Mouse (Mus musculus) frontal cortex, postnatal 36 days (tissue): ENCODE data around the gene Nat14.
"Not testable (repeated sequence)": the region's sequence is repeated elsewhere in the genome, so short reads cannot be mapped to it uniquely, and the experiment has no call there.

Experiments used
- DNase-seq, 2 experiments: peaks; one replicate each; pipeline ENCODE4 v3.0.0; 2022; ENCODE audit warnings: low spot score in 2 of 2

The Nat14 gene

DNA sequence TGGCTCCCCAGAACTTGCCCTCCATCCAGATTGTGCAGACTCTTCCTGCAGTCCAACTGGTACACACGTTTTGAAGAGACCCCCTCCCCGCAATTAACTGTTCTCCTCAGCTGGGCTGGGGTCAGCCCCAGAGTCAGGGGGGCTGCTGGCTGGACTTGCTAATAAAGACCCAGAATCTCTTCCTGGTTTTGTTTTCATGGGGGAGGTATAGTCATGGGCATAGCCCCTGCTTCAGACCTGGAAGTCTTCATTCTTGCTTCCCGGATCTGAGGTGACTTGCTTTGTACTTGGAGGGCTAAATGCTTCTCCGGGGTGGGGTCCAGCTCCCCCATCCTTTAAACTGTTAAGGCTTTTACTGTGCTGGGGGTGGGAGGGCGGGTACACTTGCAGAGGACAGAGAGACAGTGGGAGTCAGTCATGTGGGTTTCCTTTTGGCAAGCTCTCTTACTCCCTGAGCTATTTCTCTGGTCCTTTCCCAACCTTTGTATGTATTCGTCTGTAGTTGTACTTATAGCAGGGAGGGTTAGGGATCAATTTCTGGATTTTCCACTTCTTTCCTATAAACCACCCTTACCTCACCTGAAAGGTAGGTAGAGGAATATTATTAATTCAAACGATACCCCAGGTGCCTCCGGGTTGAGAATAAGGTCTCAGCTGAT, at the start of gene Nat14:
TSS of gene Nat14 (plus strand) at position 205 of the 659 bp plus-strand sequence.
- no peak for DNase-seq

DNA sequence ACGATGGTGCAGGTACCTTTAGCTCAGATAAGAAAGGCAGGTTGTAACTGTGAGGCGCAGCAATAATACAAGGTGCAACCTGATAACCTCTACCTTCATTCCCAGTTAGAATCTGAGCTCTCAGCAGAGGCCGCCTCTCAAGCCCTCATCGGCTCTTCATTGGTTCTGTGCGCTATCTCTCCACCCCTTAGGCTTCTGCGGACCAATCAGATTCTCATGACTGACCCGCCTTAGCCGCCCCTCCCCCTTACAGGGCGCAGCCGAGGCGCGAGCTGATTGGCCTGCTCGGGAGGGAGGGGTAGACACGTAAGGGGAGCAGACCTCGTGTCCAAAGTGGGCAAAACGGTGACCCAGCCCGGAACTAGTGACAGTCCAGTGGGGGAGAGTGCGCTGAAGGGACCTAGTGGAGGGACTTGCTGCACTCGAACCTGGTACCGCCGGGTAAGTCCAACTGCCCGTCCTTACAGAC, 45.0 kb upstream of the Nat14 start, which contains the start of gene Isoc2a:
TSS of gene Isoc2a (plus strand) at position 401 of the 469 bp plus-strand sequence.
- DNase-seq = peak; percentile 79 to 86

DNA sequence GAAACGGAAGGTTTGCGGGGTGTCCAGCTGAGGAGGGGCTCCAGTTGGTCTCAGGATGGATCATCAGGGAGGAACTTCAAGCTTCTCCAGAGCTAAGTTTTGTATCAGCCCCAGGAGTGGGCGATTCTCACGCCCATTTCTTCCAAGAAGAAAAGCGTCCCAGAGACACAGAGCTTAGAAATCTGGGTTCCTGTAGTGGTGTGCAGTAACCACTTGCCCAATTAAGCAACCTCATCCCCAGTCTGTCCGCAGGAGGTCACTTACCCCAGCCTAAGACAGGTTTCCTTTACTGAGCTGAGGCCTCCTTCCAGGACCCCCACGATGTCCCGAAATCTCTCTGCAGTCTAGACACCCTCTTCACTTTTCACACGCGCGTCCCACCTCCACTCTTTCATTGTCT, 44.6 kb upstream of the Nat14 start:
- no peak for DNase-seq

DNA sequence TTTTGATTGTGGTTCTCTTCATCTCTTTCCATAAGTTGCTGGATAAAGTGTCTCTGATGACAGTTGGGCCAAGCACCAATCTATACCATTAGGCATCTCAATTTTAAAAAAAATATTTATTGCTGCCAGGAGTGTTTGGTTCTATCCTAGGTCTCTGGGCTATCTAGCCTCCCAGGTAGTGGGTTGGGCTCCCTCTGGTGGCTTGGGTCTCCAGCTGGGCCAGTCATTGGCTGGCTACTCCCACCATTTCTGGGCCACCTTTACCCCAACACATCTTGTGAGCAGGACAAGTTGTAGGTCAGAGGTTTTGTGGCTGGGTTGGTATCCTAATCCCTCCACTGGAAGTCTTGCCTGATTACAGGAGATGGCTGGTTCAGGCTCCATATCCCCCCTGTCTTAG, 43.6 kb upstream of the Nat14 start:
- DNase-seq = no peak

DNA sequence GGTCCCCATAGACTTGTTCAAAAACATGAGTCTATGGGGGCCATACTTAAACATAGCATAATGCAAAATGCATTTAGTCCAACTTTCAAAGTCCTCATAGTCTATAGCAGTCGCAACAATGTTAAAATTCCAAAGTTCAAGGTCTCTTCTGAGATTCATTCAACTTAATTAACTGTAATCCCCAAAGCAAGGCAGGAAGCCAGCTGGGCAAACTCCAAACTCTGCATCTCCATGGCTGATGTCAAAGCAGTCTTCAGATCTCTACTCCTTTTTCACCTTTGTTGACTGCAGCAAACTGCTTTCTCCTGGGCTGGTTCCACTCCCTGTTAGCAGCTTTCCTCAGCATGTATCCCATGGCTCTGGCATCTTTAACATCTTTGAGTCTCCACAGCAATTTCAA, 42.8 kb upstream of the Nat14 start:
- not testable (repeated sequence) for DNase-seq

DNA sequence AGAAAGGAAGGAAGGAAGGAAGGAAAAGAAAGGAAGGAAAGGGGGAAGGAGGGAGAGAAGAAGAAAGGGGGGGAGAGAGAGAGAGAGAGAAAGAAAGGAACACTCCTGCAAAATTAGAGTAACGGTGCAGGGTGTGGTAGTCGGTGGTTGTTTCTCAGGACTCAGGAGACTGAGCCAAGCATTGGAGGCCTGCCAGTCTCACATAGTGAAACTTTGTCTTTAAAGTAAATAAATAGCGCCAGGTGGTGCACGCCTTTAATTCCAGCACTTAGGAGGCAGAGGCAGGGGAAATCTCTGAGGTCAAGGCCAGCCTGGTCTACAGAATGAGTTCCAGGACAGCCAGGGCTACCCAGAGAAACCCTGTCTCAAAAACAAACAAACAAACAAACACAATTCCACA, 35.1 kb upstream of the Nat14 start:
- DNase-seq = no peak

DNA sequence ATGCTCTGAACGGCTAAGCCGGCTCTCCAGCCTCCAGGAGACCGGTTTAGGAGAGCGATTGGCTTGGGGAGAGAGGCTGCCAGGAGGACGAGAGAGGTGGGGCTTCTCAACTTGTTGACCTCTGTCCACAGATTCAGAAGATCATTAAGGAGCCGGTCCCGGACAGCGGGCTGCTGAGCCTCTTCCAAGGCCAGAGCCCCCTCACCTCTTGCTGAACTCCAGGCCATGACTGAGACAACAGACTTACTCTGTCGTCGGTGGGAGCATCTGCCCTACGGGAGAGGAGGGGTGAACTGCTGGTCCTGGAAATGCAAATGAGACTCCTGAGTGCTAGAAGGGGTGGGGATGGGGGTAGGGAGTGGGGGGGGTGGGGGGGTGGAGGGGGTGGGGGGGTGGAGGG, 26.6 kb upstream of the Nat14 start:
- DNase-seq = no peak

DNA sequence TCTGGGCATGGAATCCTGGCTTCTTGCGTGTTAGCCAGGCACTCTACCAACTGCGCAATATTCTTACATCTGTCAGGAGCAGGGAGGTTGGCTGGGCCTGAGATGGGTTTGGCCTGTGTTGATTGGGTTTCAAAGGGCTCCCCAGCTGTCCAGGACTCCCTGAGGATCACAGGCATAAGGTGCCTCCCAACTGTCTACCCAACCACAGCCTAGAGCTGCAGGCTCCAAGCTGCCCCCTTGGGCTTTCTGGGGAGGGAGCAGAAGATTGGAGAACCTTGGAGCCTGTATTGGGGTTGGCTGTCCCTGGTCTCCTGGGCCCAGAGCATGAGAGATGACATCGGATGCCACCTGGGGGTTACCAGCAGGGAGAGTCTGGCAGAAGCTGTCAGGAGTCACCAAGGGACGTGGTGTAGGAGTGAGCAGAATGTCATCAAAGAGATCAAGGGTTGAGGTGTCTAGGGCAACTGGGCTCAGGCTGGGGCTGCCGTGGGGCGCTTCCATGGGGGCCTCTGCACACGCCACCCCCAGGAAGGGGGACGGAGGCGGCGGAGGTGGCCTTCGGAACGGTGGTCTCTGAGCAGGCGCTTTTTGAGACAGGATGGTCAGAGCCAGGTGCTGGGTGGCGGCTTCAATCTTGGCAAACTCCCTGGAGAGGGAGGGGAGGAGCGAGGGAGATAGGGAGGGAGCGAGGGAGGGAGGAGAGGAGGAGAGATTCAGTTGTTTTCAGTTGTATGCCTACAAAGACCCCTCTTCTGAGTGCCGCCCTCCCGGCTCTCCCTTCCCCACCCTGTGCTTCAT, 22.8 kb upstream of the Nat14 start:
- DNase-seq = no peak

DNA sequence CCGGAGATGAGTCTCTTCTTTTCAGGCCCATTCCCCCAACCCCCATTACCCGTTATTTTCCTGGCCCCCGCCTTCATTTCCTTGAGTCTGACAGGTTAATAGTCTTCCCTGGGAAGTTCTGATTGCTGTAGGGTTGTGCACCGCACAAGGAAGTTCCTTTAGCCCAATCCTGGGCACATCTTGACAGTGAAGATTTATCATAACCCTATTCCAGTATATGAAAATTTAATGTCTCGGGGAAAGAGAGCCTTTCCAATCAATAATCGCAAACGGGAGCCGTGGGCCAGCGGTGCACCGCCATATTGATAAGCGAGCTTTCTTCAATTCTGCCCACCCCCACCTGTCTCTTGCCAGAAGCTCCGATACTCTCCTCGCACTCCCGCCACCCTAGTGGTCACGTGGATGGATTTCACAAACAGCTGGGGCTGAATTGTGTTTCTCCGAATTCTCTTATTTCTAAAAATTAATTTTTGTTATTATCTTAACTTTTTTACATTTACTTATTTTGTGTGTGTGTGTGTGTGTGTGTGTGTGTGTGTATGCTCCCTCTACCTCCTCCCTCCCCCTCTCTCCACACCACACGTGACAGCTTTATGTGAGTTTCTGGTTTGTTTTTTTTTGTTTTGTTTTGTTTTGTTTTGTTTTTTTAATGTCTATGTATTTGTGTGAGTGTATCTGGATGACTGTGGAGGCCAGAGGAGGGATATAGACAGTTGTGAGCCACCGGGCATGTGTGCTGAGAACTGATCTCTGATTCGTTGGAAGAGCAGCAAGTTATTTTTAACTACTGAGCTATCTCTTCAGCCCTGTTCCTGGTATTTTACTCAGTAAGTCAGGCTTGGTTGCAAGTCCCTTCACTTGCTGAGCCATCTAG, 21.9 kb upstream of the Nat14 start:
- no peak for DNase-seq

DNA sequence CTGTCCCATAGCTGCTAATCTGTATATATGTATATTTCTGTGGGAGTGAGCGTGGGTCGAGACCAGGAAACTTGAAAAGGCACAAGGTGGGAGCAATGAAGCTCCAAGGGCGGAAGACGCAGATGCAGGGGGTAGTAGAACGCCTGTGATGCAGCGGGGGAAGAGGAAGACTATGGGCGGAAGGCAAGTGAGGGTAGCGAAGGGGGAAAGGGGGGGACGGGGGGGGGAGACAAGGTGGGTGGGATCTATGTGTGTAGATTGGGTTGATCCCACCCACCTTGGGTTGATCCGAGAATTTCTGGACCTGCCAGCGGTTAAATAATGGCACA, 21.3 kb upstream of the Nat14 start:
- DNase-seq = no peak

DNA sequence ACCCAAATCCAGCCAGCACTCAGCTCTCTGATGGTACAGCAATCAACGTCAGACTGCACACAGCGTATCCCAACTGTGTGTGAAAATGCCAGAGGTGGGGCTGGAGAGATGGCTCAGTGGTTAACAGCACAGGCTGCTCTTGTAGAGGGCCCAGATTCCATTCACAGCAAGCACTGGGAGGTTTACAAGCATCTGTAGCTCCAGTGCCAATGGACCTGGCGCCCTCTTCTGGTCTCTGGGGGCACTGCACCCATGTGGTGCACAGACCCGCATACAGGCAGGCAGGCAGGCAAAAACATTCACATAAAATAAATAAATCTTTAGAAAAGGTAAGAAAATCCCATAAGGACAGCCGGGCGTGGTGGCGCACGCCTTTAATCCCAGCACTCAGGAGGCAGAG, 20.7 kb upstream of the Nat14 start:
- no peak for DNase-seq

DNA sequence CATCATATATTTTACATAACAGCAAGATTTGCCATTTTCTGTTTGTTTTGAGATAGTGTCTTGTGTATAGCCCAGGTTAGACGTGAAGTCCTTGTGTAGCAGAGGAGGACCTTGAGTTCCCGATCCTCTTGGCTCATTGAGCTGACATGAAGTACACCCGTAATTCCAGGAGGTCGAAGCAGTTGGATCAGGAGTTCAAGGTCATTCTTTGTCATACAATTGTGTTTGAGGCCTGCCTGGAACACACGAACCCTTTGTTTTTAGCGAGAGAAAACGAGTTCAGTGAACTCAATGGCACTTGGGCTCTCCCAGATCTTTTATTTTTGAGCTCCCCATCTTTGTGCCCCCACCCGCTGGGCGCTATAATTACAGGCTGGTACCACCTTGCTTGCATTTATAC, 19.4 kb upstream of the Nat14 start:
- no peak for DNase-seq

DNA sequence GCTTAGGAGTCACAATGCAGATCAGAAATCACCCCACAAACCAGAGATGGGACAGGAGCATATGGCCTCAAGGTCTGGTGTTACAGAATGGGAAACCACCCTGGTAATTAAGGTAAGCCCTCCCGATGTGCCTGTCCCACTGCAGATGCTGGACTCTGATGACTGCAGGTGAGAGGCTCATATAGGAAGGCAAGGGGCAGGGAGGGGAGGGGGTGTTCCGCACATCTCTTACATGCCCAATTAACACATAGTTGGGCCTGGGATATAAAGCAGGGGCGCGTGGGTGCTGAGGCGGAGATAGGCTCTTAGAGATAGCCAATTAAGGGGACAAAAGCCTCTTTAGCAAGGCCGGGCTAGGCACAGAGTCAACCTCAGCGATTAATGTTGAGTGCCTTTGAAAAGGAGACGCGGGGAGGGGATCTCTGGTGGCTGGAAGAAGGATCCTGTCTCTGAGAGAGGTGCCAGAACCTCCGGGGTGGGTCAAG, 15.3 kb upstream of the Nat14 start, which contains the start of gene Gm36210:
TSS of gene Gm36210 (minus strand) at position 51 of the 485 bp plus-strand sequence.
- no peak for DNase-seq

DNA sequence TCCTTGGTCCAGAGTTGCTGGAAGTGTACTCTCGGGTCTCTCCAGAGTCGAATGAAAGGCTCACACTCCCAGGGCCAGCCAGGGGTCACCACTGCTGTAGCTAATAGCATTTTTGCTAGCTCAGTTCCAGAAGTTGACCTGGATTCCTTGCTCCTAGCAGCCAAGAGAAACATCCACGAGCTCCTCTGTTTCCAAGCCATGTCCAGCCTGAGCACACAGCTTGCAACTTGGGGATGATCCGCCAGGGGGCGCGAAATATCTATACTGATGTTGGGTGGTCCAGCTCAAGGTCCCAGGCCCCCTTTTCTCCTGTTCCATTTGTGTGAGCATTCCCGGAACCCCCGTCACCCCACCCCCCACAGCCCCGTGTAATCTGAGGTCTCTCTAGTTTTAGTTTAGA, 10.3 kb upstream of the Nat14 start:
- DNase-seq = peak in 1 of 2 experiments; percentile 45

DNA sequence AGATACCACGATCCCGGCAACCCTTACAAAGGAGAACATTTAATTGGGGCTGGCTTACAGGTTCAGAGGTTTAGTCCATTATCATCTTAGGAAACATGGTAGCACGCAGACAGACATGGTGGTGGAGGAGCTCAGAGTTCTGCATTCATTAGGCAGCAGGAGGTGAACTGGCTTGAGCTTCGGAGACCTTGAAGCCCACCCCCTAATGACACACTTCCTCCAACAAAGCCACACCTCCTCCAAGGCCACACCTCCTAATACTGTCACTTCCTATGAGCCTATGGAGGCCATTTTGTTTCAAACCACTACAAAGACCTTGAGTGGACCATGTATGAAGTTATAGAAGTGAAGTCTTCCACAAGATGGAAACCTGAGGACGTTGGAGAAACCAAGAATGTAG, 9.6 kb upstream of the Nat14 start:
- DNase-seq = no peak

DNA sequence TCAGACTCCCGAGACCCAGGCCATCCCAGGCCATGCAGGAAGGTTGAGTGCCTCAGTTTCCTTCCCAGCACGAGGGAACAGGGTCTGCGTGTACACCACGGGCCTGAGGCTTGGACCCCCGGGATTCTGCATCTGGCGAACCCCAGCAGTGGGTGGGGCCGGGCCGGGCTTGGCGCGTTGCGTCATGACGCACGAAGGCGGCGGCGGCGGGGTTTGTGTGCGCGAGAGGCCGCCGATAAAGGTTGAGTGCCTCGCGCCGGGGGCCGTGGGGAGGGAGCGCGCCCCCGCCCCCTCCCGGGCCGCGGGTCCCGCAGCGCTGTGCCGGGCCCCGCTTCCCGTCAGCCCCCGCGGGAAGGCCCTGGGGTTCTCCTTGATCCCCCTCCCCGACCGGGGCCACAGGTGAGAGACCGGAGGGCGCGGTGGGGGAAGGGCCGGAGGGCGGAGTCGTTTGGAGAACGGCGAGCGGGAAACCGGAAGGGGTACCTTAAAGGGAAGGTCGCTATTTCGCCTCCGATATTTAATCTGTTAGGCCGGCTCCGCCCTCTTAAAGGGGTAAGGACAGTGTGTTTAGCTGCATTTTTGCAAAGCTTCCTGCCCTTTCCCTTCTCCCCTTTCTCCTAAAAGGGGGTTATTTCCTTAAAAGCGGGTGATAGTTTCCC, 6.7 kb upstream of the Nat14 start, which contains the start of gene Zfp628:
TSS of gene Zfp628 (plus strand) at position 211 of the 659 bp plus-strand sequence.
- peak; percentile 91 to 96 for DNase-seq

DNA sequence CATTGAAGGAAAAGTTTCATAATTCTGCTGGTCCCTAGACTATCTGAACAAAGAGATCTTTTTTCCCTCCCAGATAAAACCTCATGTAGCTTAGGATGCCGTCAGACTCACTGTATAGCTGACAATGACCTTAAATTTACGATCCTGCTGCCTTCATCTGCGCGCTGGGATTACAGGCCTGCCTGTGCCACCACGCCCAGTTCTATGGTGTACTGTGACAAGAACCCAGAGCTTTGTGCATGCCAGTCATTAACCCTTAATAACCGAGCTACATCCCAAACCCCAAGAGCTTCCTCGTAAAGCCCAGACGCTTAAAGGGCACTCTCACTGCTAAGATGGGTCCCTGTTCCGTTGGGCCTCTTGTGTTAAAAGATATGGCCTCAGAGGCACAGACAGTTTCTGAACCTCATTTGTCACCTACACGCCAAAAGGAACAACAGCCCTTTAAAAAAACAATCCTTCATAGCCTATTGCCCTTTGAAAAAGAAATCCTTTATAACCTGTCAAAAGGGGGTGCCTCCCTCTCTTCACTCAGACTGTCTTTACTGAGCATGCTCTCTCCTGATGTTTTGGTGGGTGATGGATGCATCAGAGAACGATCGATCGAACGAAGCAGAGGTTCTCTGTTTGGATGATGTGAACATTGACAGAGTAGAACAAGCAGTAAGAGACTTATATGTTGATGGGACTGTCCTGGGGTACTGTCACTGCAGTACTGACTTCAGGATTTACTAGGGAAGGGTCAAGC, 6.0 kb upstream of the Nat14 start:
- peak; percentile 43 to 54 for DNase-seq

DNA sequence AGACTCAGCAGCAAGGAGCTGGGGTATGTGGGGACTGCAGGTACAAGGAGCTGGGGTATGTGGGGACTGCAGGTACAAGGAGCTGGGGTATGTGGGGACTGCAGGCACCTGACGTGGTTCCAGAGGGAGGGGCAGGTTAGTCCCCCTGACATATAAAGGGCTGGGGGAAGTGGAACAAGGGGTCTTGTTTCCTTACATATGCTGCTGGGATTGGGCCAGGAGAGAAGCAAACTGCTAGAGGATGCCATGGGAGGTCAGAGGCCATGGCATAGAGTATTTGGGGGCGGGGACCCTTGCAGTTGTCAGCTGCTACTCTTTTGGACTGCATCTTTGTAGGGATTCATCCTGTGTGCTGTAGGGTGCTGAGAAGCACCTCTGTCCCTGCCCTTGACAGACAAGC, 4.3 kb upstream of the Nat14 start:
- DNase-seq = no peak

DNA sequence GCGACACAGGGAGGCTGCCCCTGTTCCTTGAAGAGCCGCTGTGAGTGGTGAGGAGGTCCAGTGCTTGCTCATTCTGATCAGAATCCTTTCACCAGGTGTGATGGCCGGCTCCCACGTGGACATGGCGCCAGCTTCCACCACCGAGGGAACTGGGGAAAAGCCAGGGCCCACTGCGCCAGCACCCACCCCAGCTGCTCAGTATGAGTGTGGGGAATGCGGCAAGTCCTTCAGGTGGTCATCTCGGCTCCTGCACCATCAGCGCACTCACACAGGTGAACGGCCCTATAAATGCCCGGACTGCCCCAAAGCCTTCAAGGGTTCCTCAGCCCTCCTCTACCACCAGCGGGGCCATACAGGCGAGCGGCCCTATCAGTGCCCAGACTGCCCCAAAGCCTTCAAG, 3.1 kb upstream of the Nat14 start:
- no peak for DNase-seq

DNA sequence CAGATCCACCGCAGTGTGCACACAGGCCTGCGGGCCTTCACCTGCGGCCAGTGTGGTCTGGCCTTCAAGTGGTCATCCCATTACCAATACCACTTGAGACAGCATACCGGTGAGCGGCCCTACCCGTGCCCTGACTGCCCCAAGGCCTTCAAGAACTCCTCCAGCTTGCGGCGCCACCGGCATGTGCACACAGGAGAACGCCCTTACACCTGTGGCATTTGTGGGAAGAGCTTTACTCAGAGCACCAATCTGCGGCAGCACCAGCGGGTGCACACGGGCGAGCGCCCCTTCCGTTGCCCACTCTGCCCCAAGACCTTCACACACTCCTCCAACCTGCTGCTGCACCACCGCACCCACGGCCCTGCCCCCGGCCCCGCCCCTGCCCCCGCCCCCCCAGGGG, 2.7 kb upstream of the Nat14 start:
- no peak for DNase-seq

DNA sequence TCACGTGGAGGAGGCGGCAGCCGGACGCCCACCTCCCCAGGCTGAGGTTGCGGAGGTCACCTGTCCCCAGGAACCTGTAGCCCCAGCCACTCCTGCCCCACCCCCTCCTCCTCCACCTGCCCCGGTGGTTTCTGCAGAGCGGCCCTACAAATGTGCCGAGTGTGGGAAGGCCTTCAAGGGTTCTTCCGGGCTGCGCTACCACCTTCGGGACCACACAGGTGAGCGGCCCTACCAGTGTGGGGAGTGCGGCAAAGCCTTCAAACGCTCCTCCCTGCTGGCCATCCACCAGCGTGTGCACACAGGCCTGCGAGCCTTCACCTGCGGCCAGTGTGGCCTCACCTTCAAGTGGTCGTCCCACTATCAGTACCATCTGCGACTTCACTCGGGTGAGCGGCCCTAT, 1.9 kb upstream of the Nat14 start:
- no peak for DNase-seq
